Mouse (Mus musculus) neural tube, embryonic 12.5 days (tissue): ENCODE data around the gene Dyrk1b. TPM values are rescaled to one million over a fixed set of nuclear protein-coding genes. Genes with fewer than 3 reads are reported as not detected.

ENCODE experiments used
- polyA plus RNA-seq: library from polyadenylated mRNA; unstranded; fragments of >200 nt; fragmentation: Nextera tagmentation; extraction: Ambion mirVana; gene quantifications from 2 replicates; pipeline ENCODE4 v1.2.1, GENCODE M21; 2016

Gene Dyrk1b
- polyA plus RNA-seq, 1 experiment from 2014 or later, result 20.4 TPM

Other genes starting within 250 kb of the Dyrk1b start
- 26.3 and 27.5 TPM in 2 replicates for gene Zfp780b, start 200.3 kb upstream of the Dyrk1b start, polyA plus RNA-seq
- gene Zfp850, start 165.4 kb upstream of the Dyrk1b start, polyA plus RNA-seq, result 6.0 and 6.6 TPM in 2 replicates
- 331 and 338 TPM in 2 replicates for gene Psmc4, start 129.4 kb upstream of the Dyrk1b start, polyA plus RNA-seq
- not detected in 2 replicates for gene Fcgbp, start 108.2 kb upstream of the Dyrk1b start, polyA plus RNA-seq
- gene 9530053A07Rik, start 50.0 kb upstream of the Dyrk1b start, polyA plus RNA-seq, result 0.05 TPM in 1 of 2 replicates, not detected in the other
- gene Fbl, start 9.8 kb upstream of the Dyrk1b start, polyA plus RNA-seq, result 118 and 135 TPM in 2 replicates
- 27.7 and 31.9 TPM in 2 replicates for gene Eid2, start 88.4 kb downstream of the Dyrk1b start, polyA plus RNA-seq
- 29.8 and 30.7 TPM in 2 replicates for gene Eid2b, start 98.3 kb downstream of the Dyrk1b start, polyA plus RNA-seq
- gene Selenov, start 111.7 kb downstream of the Dyrk1b start, polyA plus RNA-seq, result 0.68 and 1.1 TPM in 2 replicates
- gene Dll3, start 122.8 kb downstream of the Dyrk1b start, polyA plus RNA-seq, result 80.4 and 82.2 TPM in 2 replicates
- 174 and 180 TPM in 2 replicates for gene Timm50, start 132.6 kb downstream of the Dyrk1b start, polyA plus RNA-seq
- 98.5 and 110 TPM in 2 replicates for gene Supt5, start 159.3 kb downstream of the Dyrk1b start, polyA plus RNA-seq
- gene Rps16, start 171.2 kb downstream of the Dyrk1b start, polyA plus RNA-seq, result 540 and 574 TPM in 2 replicates
- gene Plekhg2, start 193.1 kb downstream of the Dyrk1b start, polyA plus RNA-seq, result 58.9 and 63.3 TPM in 2 replicates
- 5.6 and 6.5 TPM in 2 replicates for gene Zfp36, start 200.8 kb downstream of the Dyrk1b start, polyA plus RNA-seq
- 42.9 and 43.9 TPM in 2 replicates for gene Med29, start 213.2 kb downstream of the Dyrk1b start, polyA plus RNA-seq
- gene Paf1, start 213.5 kb downstream of the Dyrk1b start, polyA plus RNA-seq, result 85.3 and 87.8 TPM in 2 replicates